Mouse (Mus musculus) thymus, adult 2 months (tissue): ENCODE measurements at regions not wholly inside any gene's neighbourhood (a gene's known extent, or its start where the extent isn't known, plus 50 kb on each side); places are given as distances from the start of the nearest gene placed in this dataset.

ENCODE experiments used
- CTCF ChIP-seq: fragments of 200-500 bp; IDR thresholded peaks from 2 replicates; pipeline ENCODE4 v1.5.1; 2012; ENCODE audit warnings: mild to moderate bottlenecking, control low read depth, low read length, moderate library complexity, borderline replicate concordance; ENCODE audit not compliant: control insufficient read depth, poor library complexity, insufficient read depth; ENCODE audit errors: extremely low read depth
- POLR2A ChIP-seq: fragments of 200-500 bp; IDR thresholded peaks from 2 replicates; pipeline ENCODE4 v1.6.1; 2012; ENCODE audit warnings: mild to moderate bottlenecking, low read length, control low read depth, moderate library complexity; ENCODE audit not compliant: control insufficient read depth, poor library complexity, insufficient read depth; ENCODE audit errors: extremely low read depth

GRCm38 (mm10) chr6:14191387-14192023 lies 320.2 kb upstream of the 2610001J05Rik start:
- TF ChIP-seq CTCF = no peak
- no peak for TF ChIP-seq POLR2A
